Mouse (Mus musculus) midbrain, postnatal 0 days (tissue): ENCODE data around the gene Ssr1. TPM values are rescaled to one million over a fixed set of nuclear protein-coding genes. Genes with fewer than 3 reads are reported as not detected.

Experiments used
- ATAC-seq: fragments of 200-750 bp; cut with Nextera tagmentation; 2 replicates; pipeline ENCODE4 v1.8.0; 2017; ENCODE audit warnings: moderate number of reproducible peaks, mild to moderate bottlenecking, moderate TSS enrichment, moderate library complexity; ENCODE audit not compliant: low FRiP score
- DNase-seq: peaks from one replicate; pipeline ENCODE4 v3.0.0-alpha.2; 2015; ENCODE audit warnings: low spot score
- H3K27ac ChIP-seq: fragments of 300-500 bp; sonication (generic); 2 replicates; pipeline ENCODE4 v1.5.1; 2014; ENCODE audit warnings: low read depth, mild to moderate bottlenecking, low read length, mixed read lengths
- H3K27me3 ChIP-seq: fragments of 300-500 bp; sonication (generic); 2 replicates; pipeline ENCODE4 v1.6.1; 2014; ENCODE audit warnings: low read length, control low read depth, mixed read lengths; ENCODE audit not compliant: insufficient read depth
- H3K36me3 ChIP-seq: fragments of 300-500 bp; sonication (generic); 2 replicates; pipeline ENCODE4 v1.6.1; 2014; ENCODE audit warnings: low read length, control low read depth, mixed read lengths; ENCODE audit not compliant: insufficient read depth
- H3K4me1 ChIP-seq: fragments of 300-500 bp; sonication (generic); 2 replicates; pipeline ENCODE4 v1.6.1; 2014; ENCODE audit warnings: mild to moderate bottlenecking, control low read depth, antibody characterized with exemption, low read length, mixed read lengths; ENCODE audit not compliant: insufficient read depth
- H3K4me2 ChIP-seq: fragments of 300-500 bp; sonication (generic); 2 replicates; pipeline ENCODE4 v1.6.1; 2014; ENCODE audit warnings: low read depth, mild to moderate bottlenecking, low read length, mixed read lengths; ENCODE audit not compliant: poor library complexity, severe bottlenecking
- H3K4me3 ChIP-seq: fragments of 300-500 bp; sonication (generic); 2 replicates; pipeline ENCODE4 v1.5.1; 2014; ENCODE audit warnings: low read depth, mild to moderate bottlenecking, low read length, moderate library complexity
- H3K9ac ChIP-seq: fragments of 300-500 bp; sonication (generic); replicated peaks from 2 replicates; pipeline ENCODE4 v1.6.1; 2014; ENCODE audit warnings: mild to moderate bottlenecking, low read length, moderate library complexity, mixed read lengths; ENCODE audit not compliant: poor library complexity, severe bottlenecking
- H3K9me3 ChIP-seq: fragments of 300-500 bp; sonication (generic); 2 replicates; pipeline ENCODE4 v1.6.1; 2016; ENCODE audit warnings: low read length, control low read depth
- CTCF ChIP-seq: IDR thresholded peaks from 2 replicates; pipeline ENCODE4 v1.5.1; 2016; ENCODE audit warnings: antibody characterized with exemption, mild to moderate bottlenecking
- WGBS: fragments of 180-500 bp; shearing (Covaris S2); extraction: QIAGEN DNeasy Blood & Tissue Kit; methylation state at CpG from one replicate; pipeline ENCODE4 v1.1.7; 2014; 5-methylcytosine and 5-hydroxymethylcytosine counted together
- polyA plus RNA-seq: library from polyadenylated mRNA; unstranded; fragments of >200 nt; fragmentation: Nextera tagmentation; extraction: Ambion mirVana; gene quantifications from 2 replicates; pipeline ENCODE4 v1.2.1, GENCODE M21; 2015
- total RNA-seq: library from RNA; depleted of rRNA; stranded (reverse); fragments of >200 nt; gene quantifications from 2 replicates; pipeline ENCODE4 v1.2.3, GENCODE M21; 2014

Ssr1 gene
- total and polyA plus RNA-seq, 2 experiments from 2014 or later, result 32.5 to 71.0 TPM

DNA sequence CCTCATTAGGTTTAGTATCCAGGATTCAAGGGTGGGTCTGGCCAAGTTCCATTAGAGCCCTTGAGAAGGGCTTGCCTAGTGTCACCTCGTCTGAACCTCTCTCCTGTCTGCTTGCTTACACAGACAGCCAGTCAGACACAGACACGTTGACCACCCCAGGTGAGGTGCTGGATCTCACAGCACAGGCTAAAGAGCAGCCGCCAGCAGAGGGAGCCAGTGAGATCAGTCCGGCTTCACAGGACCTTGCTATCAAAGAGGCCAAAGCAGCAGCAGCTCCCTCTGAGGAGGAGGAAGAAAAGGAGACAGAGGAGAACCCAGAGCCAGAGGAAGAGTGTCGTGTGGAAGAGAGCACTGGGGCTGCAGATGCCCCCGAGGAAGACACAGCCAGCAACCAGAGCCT is 47.3 kb downstream of the Ssr1 start:
- peaks cover 3% of the 10 kb centered on the region; the same call in 1 of the 2 replicates for H3K36me3 ChIP-seq
- H3K27me3 ChIP-seq, result no peaks in the 10 kb centered on the region
- ATAC-seq, result no peak
- DNase-seq, result peak; percentile 78
- 18% methylated on average over 6 of the region's 6 CpGs for WGBS
- no peak overlapping the region for H3K27ac ChIP-seq
- no peaks in the 10 kb centered on the region for H3K9me3 ChIP-seq
- no peak overlapping the region for H3K4me3 ChIP-seq
- no peak overlapping the region for H3K9ac ChIP-seq
- peak; percentile 82 for TF ChIP-seq CTCF
- H3K4me1 ChIP-seq, result no peaks in the 10 kb centered on the region
- no peak overlapping the region for H3K4me2 ChIP-seq

DNA sequence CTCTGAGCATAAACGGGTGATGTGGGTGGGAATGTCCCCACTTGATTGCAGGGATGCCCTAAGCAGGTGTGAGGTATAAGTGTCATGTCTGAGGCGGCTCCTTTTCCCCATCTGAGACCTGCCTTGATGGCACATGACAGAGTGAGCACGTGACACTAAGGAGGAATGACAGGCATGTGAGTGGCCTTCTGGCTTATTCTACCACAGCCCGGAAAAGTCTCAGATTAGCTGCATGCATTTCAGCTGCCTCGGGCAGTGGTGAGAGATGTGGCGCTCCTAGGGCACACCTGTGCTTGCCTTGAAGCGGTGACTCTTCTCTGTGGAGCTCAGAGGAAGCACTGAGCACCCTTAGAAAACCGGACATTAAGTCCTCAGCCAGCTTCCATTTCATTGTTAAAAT is 48.6 kb downstream of the Ssr1 start:
- H3K4me1 ChIP-seq, result no peaks in the 10 kb centered on the region
- H3K4me2 ChIP-seq, result no peak overlapping the region
- no peak overlapping the region for H3K4me3 ChIP-seq
- ATAC-seq (no peak), DNase-seq (no peak)
- WGBS, result 69% methylated on average over 8 of the region's 8 CpGs
- no peaks in the 10 kb centered on the region for H3K27me3 ChIP-seq
- no peaks in the 10 kb centered on the region for H3K9me3 ChIP-seq
- peaks cover 3% of the 10 kb centered on the region; the same call in 1 of the 2 replicates for H3K36me3 ChIP-seq
- no peak for TF ChIP-seq CTCF
- no peak overlapping the region for H3K27ac ChIP-seq
- H3K9ac ChIP-seq, result no peak overlapping the region

DNA sequence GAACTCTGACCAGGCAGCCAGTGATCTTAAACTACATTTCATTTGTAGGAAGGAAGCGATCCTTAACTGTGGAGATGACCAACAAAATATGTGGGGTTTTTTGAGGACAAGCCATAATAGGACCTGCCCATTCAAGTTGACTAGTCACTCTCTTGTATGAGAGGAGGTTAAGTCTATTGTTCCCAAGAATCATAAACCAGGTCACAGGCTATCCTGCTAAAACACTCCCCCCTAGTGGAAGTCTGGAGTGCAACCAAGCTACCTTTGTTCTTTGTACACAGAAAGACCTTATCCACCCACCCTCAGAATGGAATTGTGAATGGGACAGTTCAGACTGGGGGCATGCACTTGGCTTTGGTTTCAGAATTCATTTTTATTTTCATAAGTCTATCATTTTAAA is 49.7 kb downstream of the Ssr1 start:
- no peak overlapping the region for H3K4me3 ChIP-seq
- DNase-seq (peak; percentile 68), ATAC-seq (no peak)
- peak; percentile 67 for TF ChIP-seq CTCF
- no peak overlapping the region for H3K9ac ChIP-seq
- H3K4me2 ChIP-seq, result no peak overlapping the region
- H3K36me3 ChIP-seq, result peaks cover 3% of the 10 kb centered on the region; the same call in 1 of the 2 replicates
- H3K4me1 ChIP-seq, result no peaks in the 10 kb centered on the region
- H3K27me3 ChIP-seq, result no peaks in the 10 kb centered on the region
- H3K9me3 ChIP-seq, result no peaks in the 10 kb centered on the region
- H3K27ac ChIP-seq, result no peak overlapping the region
- WGBS, result 88% methylated on average over 1 of the region's 1 CpGs

DNA sequence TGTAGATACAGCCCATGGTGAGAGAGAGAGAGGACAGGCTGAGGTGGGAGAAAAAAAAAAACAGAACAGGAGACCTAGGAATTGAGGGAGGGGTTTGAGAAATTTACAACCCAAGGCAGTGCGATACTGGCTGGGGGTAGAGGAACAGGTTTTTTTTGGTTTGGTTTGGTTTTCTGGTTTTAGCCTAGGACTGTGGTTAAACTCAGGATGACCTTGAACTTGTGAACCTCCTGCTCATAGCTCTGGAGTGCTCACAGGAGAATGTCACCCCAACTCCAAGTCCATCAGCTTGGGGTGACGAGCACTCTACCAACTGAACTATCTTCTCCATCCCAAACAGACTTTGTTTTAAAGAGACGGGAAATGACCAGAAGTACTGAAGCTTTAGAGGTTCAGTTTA is 50.6 kb downstream of the Ssr1 start:
- Histone ChIP-seq H3K27me3 (no peaks in the 10 kb centered on the region), H3K4me1 (no peaks in the 10 kb centered on the region), H3K36me3 (no peaks in the 10 kb centered on the region), H3K27ac (no peak overlapping the region), H3K9me3 (no peaks in the 10 kb centered on the region), H3K4me2 (no peak overlapping the region), H3K9ac (no peak overlapping the region), H3K4me3 (no peak overlapping the region)
- DNase-seq, result no peak
- 96% methylated on average over 3 of the region's 3 CpGs for WGBS
- no peak for TF ChIP-seq CTCF
- ATAC-seq, result no peak

DNA sequence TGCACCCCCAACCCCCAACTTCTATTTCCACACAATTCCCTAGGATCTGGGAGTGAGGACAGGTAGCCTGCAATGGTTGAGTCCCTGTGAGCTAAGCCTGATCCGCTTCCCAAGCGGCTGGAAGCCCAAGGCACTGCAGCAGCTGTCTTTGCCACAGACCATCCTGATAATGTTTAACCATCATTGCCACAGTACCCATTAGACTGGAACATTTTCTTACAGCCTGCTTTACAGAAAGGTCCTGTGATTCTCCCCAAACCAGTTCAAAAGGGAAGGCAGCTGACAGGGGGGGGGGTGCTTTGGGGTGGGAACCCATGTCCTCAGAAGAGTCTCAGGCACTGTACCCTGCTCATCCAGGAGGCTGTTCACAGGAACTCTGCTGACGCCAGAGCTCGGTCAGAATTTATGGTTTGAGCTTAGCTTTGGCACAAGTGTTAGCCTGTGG is 51.1 kb downstream of the Ssr1 start:
- no peaks in the 10 kb centered on the region for H3K36me3 ChIP-seq
- ATAC-seq (no peak), DNase-seq (no peak)
- H3K9ac ChIP-seq, result no peak overlapping the region
- no peaks in the 10 kb centered on the region for H3K4me1 ChIP-seq
- H3K27ac ChIP-seq, result no peak overlapping the region
- no peaks in the 10 kb centered on the region for H3K9me3 ChIP-seq
- no peak overlapping the region for H3K4me2 ChIP-seq
- WGBS, result 85% methylated on average over 4 of the region's 4 CpGs
- TF ChIP-seq CTCF, result no peak
- no peaks in the 10 kb centered on the region for H3K27me3 ChIP-seq
- no peak overlapping the region for H3K4me3 ChIP-seq

DNA sequence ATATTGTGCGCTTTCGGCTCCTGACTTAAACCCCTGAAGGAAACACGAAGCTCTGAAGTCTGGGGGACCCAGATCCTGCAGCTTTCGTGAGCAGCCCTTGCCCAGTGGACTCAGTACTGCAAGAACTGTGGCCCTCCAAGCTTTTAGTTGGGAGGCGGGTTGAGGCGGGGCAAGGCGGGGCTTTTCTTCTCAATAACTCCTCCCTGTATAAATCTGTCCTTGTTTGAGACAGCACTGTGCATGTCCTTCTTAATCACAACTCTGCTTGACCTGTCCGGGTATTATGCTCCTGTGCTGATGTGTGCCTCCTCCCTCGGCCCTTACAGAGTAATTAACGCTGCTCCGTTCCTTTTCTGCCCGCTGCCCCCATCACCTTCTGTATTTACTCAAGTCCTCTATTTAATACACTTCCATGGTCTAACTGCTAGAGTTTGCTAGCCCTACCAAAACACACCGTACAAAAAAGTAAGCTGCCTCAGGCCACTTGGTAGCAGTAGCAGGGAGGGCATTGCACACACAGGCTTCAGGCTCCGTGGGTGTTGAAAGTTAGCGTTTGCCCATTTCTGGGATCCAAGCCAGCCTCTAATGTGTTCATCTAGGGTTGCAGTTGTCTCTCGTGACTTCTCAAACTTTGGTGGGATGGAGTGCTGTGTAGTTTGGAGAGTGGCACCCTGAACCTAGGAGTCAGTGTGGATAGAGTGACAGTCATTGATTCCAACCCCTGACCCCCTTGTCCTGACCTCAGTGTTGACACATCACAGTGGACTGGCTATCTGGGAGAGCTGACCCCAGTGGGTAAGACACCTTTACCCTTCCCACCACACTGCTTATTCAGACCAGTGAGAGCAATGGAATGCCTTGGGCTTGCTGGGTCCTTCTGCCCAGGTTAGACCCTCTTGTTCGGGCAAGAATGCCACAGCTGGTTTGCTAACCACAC is 51.8 kb downstream of the Ssr1 start:
- no peak for TF ChIP-seq CTCF
- ATAC-seq, result no peak
- Histone ChIP-seq H3K27ac (no peak overlapping the region), H3K9me3 (no peaks in the 10 kb centered on the region), H3K4me1 (no peaks in the 10 kb centered on the region), H3K4me3 (no peak overlapping the region), H3K36me3 (no peaks in the 10 kb centered on the region), H3K27me3 (no peaks in the 10 kb centered on the region), H3K9ac (no peak overlapping the region), H3K4me2 (no peak overlapping the region)
- no peak for DNase-seq
- WGBS, result 69% methylated on average over 17 of the region's 17 CpGs
